Mouse (Mus musculus): ENCODE data around the gene Mdn1. TPM values are rescaled to one million over a fixed set of nuclear protein-coding genes. Genes with fewer than 3 reads are reported as not detected.
A peak's percentile ranks its signal among the peaks of the same experiment; 100 is the strongest.

The Mdn1 gene
- total and polyA plus RNA-seq, 3 experiments, result 31.1 to 89.5 (median 53.5) TPM

GRCm38 (mm10) chr4:32767471-32767870, 110.6 kb downstream of the Mdn1 start:
- Histone ChIP-seq H3K79me2 (replicated peaks; ENCODE audit: control insufficient read depth, extremely low read depth, insufficient read depth, poor library complexity, severe bottlenecking) (no peaks in the 10 kb centered on the region; the same call in 1 of the 2 replicates), H3K27ac (ENCODE audit: insufficient read depth, low read depth) (no peak overlapping the region), H3K4me3 (replicated peaks in 1 of 3; ENCODE audit: low read depth in 2 of 3, low read length in 2 of 3, poor library complexity in 1 of 3) (no peak overlapping the region), H3K4me1 (ENCODE audit: control insufficient read depth in 1 of 2, insufficient read depth in 2 of 2) (no peaks in the 10 kb centered on the region), H3K27me3 (replicated peaks) (no peaks in the 10 kb centered on the region), H3K36me3 (replicated peaks in 1 of 2; ENCODE audit: control insufficient read depth in 1 of 2, insufficient read depth in 1 of 2, low read length in 1 of 2) (peaks cover 56 to 85% of the 10 kb centered on the region in 2 experiments), H3K4me2 (ENCODE audit: insufficient read depth, low read depth, poor library complexity, severe bottlenecking) (no peak overlapping the region), H3K9ac (ENCODE audit: insufficient read depth, low read depth) (no peak overlapping the region), H3K9me3 (replicated peaks; ENCODE audit: low read length) (no peaks in the 10 kb centered on the region)
- DNase-seq (ENCODE audit: extremely low read depth), result no peak
- in situ Hi-C loops (cut with MboI; ENCODE audit: low pct_ligation_motif_present, low pct_unique_long_range_greater_than_20kb, low sequenced_read_pairs) (loop anchor here (25.0 kb wide), 1 partner anchor 195 kb away; the partner anchor contains the start of gene Ankrd6), dilution Hi-C loops (cut with MboI; ENCODE audit: extremely low pct_ligation_motif_present, extremely low pct_unique_long_range_greater_than_20kb, low sequenced_read_pairs) (no loop called here)
- TF ChIP-seq GABPA (IDR thresholded peaks at IDR 0.05; ENCODE audit: insufficient replicate concordance, low read depth, low read length) (no peak), USF1 (IDR thresholded peaks at IDR 0.05; ENCODE audit: low read depth, low read length) (no peak), MEF2A (IDR thresholded peaks at IDR 0.05; ENCODE audit: borderline replicate concordance, low read depth, low read length) (no peak)

- H3K9ac ChIP-seq (ENCODE audit: insufficient read depth, low read depth), result no peak overlapping the region
- dilution Hi-C loops (cut with MboI; ENCODE audit: extremely low pct_ligation_motif_present, extremely low pct_unique_long_range_greater_than_20kb, low sequenced_read_pairs), result no loop called here
- no peaks in the 10 kb centered on the region; the same call in 1 of the 2 replicates for H3K79me2 ChIP-seq (replicated peaks; ENCODE audit: control insufficient read depth, extremely low read depth, insufficient read depth, poor library complexity, severe bottlenecking)
- H3K9me3 ChIP-seq (replicated peaks; ENCODE audit: low read length), result no peaks in the 10 kb centered on the region
- no peaks in the 10 kb centered on the region for H3K4me1 ChIP-seq (ENCODE audit: control insufficient read depth in 1 of 2, insufficient read depth in 2 of 2)
- peaks cover 55 to 85% of the 10 kb centered on the region in 2 experiments for H3K36me3 ChIP-seq (replicated peaks in 1 of 2; ENCODE audit: control insufficient read depth in 1 of 2, insufficient read depth in 1 of 2, low read length in 1 of 2)
- no peak overlapping the region for H3K4me2 ChIP-seq (ENCODE audit: insufficient read depth, low read depth, poor library complexity, severe bottlenecking)
- H3K4me3 ChIP-seq (replicated peaks in 1 of 3; ENCODE audit: low read depth in 2 of 3, low read length in 2 of 3, poor library complexity in 1 of 3), result no peak overlapping the region
- in situ Hi-C loops (cut with MboI; ENCODE audit: low pct_ligation_motif_present, low pct_unique_long_range_greater_than_20kb, low sequenced_read_pairs), result loop anchor here (25.0 kb wide), 1 partner anchor 194 kb away; the partner anchor contains the start of gene Ankrd6
- DNase-seq (ENCODE audit: extremely low read depth), result peak; percentile 23
- TF ChIP-seq TCF12 (IDR thresholded peaks at IDR 0.05; ENCODE audit: low read depth, low read length), result no peak
- no peak for TF ChIP-seq ELF1 (IDR thresholded peaks at IDR 0.05; ENCODE audit: low read depth, low read length)
- no peak for TF ChIP-seq RAD21 (IDR thresholded peaks at IDR 0.05; ENCODE audit: low read depth, low read length)
- TF ChIP-seq UBTF (IDR thresholded peaks at IDR 0.05; ENCODE audit: low read depth, low read length), result no peak
- no peak for TF ChIP-seq JUN (IDR thresholded peaks at IDR 0.05; ENCODE audit: insufficient read depth, low read depth, low read length)
- TF ChIP-seq GABPA (IDR thresholded peaks at IDR 0.05; ENCODE audit: insufficient replicate concordance, low read depth, low read length), result no peak
- no peak for TF ChIP-seq HCFC1 (IDR thresholded peaks at IDR 0.05; ENCODE audit: low read depth, low read length)
- no peak for TF ChIP-seq JUND (conservative IDR thresholded peaks at IDR 0.05; ENCODE audit: low read depth, low read length)
- no peak for TF ChIP-seq POLR2AphosphoS2 (IDR thresholded peaks at IDR 0.05; ENCODE audit: low read depth, low read length)
- TF ChIP-seq ZKSCAN1 (IDR thresholded peaks at IDR 0.05; ENCODE audit: borderline replicate concordance, low read depth, low read length), result no peak
- TF ChIP-seq MEF2A (IDR thresholded peaks at IDR 0.05; ENCODE audit: borderline replicate concordance, low read depth, low read length), result no peak
- no peak for TF ChIP-seq NRF1 (IDR thresholded peaks at IDR 0.05; ENCODE audit: low read depth, low read length)
- H3K27me3 ChIP-seq (replicated peaks), result no peaks in the 10 kb centered on the region
- no peak overlapping the region for H3K27ac ChIP-seq (ENCODE audit: insufficient read depth, low read depth)
Observed at GRCm38 (mm10) chr4:32768046-32768445, 111.1 kb downstream of the Mdn1 start.

Measured in CH12.LX (cell line).